Mouse (Mus musculus) frontal cortex, adult (tissue): ENCODE measurements around the gene Notch2.
"Not testable (repeated sequence)": the region's sequence is repeated elsewhere in the genome, so short reads cannot be mapped to it uniquely, and the experiment has no call there.

Experiments used
- ATAC-seq: cut with Nextera tagmentation; 2 replicates; pipeline ENCODE4 v1.9.2; 2017; ENCODE audit warnings: mild to moderate bottlenecking, moderate library complexity, mixed read lengths; ENCODE audit not compliant: low TSS enrichment

Gene Notch2

GRCm38 (mm10) chr3:98104851-98105471, 91.6 kb downstream of the Notch2 start:
- ATAC-seq, result no peak

GRCm38 (mm10) chr3:98105496-98105895, 92.2 kb downstream of the Notch2 start:
- no peak for ATAC-seq

GRCm38 (mm10) chr3:98106115-98106514, 92.8 kb downstream of the Notch2 start:
- no peak for ATAC-seq

- ATAC-seq, result peak; percentile 94
Observed at GRCm38 (mm10) chr3:98106590-98107313, 93.4 kb downstream of the Notch2 start.

- no peak for ATAC-seq
Observed at GRCm38 (mm10) chr3:98108416-98108815, 95.1 kb downstream of the Notch2 start.

GRCm38 (mm10) chr3:98108866-98109265, 95.5 kb downstream of the Notch2 start:
- ATAC-seq, result no peak

GRCm38 (mm10) chr3:98110610-98111009, 97.3 kb downstream of the Notch2 start:
- ATAC-seq, result no peak

GRCm38 (mm10) chr3:98118252-98118651, 104.9 kb downstream of the Notch2 start:
- ATAC-seq, result peak; percentile 90

GRCm38 (mm10) chr3:98119338-98119737, 106.0 kb downstream of the Notch2 start:
- ATAC-seq, result no peak

GRCm38 (mm10) chr3:98120884-98121283, 107.6 kb downstream of the Notch2 start:
- ATAC-seq, result no peak

GRCm38 (mm10) chr3:98127775-98128174, 114.4 kb downstream of the Notch2 start:
- no peak for ATAC-seq

- ATAC-seq, result no peak
Observed at GRCm38 (mm10) chr3:98128716-98129115, 115.4 kb downstream of the Notch2 start.

- not testable (repeated sequence) for ATAC-seq
Observed at GRCm38 (mm10) chr3:98132140-98132539, 118.8 kb downstream of the Notch2 start.

GRCm38 (mm10) chr3:98132636-98133035, 119.3 kb downstream of the Notch2 start:
- no peak for ATAC-seq

- no peak for ATAC-seq
Observed at GRCm38 (mm10) chr3:98141456-98141855, 128.1 kb downstream of the Notch2 start.

GRCm38 (mm10) chr3:98142862-98143261, 129.5 kb downstream of the Notch2 start:
- ATAC-seq, result no peak

- no peak for ATAC-seq
Observed at GRCm38 (mm10) chr3:98145204-98145603, 131.9 kb downstream of the Notch2 start.

- no peak for ATAC-seq
Observed at GRCm38 (mm10) chr3:98146471-98147410, 133.4 kb downstream of the Notch2 start.

- ATAC-seq, result no peak
Observed at GRCm38 (mm10) chr3:98147706-98148105, 134.4 kb downstream of the Notch2 start.

GRCm38 (mm10) chr3:98149881-98150280, 136.6 kb downstream of the Notch2 start:
- ATAC-seq, result no peak

GRCm38 (mm10) chr3:98151016-98151415, 137.7 kb downstream of the Notch2 start:
- no peak for ATAC-seq

GRCm38 (mm10) chr3:98153460-98153859, 140.1 kb downstream of the Notch2 start:
- ATAC-seq, result no peak
